Mouse (Mus musculus): ENCODE results near the gene Cks2.
"Not testable (repeated sequence)": the region's sequence is repeated elsewhere in the genome, so short reads cannot be mapped to it uniquely, and the experiment has no call there.

The Cks2 gene

DNA sequence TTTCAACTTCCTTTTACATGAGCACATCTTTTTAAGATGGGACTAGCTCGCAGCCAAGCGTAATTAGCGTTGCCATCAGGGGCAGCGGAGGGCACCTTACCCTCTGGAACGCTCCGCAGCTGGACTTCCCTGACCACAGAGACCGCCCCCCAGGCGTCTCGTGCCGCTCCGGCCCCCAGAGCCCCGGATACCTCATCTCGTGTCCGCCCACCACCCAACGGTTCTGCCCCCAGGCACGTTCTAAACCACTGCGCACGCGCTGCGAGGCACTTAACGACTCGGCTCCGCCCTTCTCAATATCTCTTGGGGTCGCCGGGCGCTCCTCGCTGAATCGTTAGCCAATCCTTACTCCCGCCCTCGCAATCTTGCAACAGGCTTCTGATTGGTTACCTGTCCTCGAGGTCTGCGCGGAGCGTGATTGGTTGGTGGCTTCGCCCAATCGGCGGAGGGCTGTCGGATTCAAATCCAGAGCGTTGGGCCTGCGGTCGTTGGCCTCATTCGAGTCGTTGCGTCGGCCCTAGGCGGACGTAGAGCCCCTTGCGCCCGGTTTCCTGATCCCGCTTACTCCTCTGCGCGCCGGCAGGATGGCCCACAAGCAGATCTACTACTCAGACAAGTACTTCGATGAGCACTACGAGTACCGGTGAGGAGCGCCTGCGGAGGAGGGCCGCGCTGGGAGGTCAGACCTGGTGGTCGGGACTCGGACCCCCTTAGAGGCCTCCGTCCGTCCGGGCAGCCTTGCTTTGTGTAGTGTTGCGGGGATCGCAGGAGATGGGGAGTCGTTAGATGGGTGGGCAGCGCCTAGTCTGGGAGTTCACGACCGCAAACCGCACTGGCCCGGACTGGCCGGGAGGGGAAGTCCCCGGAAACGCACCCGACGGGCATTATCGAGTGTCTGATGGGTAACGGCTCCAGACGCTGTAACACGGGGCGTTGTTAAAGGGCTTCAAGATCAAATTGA, at the start of gene Cks2:
TSS of gene Cks2 (plus strand) at position 404 of the 961 bp plus-strand sequence.
- DNase-seq, result peak; percentile 98

DNA sequence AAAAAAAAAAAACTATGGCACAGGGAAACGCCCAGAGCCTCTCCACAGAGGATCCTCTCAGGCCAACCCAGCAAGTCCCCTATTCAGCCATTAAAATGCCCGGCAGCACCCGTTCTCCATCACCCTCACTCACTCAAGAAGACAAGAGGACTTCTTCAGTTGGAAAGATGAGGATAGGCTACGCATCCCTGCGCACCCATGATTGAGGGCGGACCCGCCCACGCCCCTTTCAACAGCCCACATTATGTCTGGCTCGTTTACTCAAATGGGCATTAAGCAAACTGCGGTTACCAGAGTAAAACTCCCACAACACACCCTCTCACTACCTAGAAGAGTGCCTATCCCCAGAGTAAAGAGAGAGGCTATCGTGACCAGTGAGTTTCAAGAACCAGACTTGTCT, 49.6 kb upstream of the Cks2 start:
- DNase-seq, result no peak

- DNase-seq, result no peak
These were observed 47.0 kb upstream of the Cks2 start for GRCm38 (mm10) chr13:51598063-51598462.

GRCm38 (mm10) chr13:51600169-51600568, 44.9 kb upstream of the Cks2 start:
- no peak for DNase-seq

DNA sequence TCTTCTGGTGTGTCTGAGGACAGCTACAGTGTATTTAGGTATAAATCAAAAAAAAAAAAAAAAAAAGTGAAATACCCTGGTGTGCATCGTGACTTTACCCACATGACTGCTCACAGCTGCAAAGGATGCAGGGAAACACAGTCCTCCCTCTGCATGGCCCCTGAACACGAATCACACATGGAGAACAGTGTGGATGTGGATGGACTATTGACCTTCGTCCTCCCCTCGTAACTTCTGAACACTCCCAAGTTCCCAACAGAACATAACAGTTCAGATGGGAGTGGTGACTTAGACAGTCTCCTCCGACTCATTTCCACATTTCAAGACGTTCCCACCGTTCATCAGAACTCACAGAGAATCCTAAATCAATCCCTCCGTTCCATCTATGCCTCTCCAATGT, 42.3 kb upstream of the Cks2 start:
- no peak for DNase-seq

GRCm38 (mm10) chr13:51603221-51603893, 41.7 kb upstream of the Cks2 start:
- peak; percentile 25 for DNase-seq

DNA sequence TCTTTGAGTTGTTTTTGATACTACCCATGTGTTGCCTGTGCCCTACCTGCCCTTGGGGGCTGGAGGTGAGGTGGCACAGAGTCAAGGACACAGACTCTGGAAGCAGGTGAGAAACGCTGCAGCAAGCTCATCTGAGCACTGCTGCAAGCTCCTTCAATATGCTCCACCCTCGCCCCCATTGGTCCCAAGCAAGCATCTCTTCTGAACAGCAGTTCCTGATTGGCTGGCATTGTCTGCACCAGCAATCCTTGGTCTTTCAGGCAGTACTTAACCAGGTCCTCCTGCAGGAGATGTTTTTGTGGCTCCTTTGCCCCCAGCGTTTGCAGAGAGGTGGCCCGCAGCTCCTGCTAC, 41.2 kb upstream of the Cks2 start:
- no peak for DNase-seq

- DNase-seq, result no peak
These were observed 35.8 kb upstream of the Cks2 start for GRCm38 (mm10) chr13:51609231-51609630.

- no peak for DNase-seq
These were observed 34.0 kb upstream of the Cks2 start for GRCm38 (mm10) chr13:51611060-51611459.

DNA sequence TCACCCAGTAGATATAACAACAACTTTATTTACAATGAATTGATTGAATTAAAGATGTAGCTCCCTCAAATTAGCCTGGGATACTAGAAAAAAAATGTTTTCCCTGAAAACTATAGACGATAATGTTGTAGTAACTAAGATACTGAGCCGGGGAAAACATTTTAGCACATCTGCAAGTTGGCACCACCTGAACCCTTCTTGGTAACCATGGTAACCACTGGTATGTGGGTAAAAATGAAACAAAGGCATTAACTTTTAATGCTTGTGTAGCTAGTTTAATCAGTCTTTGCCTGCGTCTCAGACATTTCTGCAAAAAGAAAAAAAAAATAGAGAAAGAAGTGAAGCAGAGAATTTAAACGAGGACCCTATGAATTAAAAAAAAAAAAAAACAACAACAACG, 33.5 kb upstream of the Cks2 start:
- no peak for DNase-seq

GRCm38 (mm10) chr13:51615815-51616214, 29.2 kb upstream of the Cks2 start:
- DNase-seq, result no peak

GRCm38 (mm10) chr13:51616417-51617044, 28.5 kb upstream of the Cks2 start:
- peak; percentile 17 for DNase-seq

DNA sequence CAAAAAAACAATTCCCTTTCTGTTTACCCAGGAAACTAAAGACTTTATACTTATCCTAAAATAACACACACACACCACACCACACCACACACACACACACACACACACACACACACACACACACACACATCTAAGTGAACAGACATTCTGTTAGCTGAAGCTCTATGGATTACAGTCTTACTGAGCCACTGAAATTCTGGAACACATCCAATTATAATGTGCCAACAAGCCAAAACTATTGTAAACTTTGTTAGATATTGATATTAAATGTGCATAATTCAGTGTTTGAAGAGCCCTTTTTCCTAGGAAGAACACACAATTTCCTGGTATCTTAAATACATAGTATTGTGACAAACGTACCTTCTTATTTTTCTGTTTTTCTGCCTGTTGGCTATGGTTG, 27.7 kb upstream of the Cks2 start:
- DNase-seq, result no peak

- DNase-seq, result peak; percentile 76
These were observed 27.2 kb upstream of the Cks2 start for GRCm38 (mm10) chr13:51617861-51618260.

GRCm38 (mm10) chr13:51618602-51619001, 26.4 kb upstream of the Cks2 start:
- no peak for DNase-seq

- DNase-seq, result no peak
These were observed 22.4 kb upstream of the Cks2 start for GRCm38 (mm10) chr13:51622626-51623025.

- DNase-seq, result no peak
These were observed 21.4 kb upstream of the Cks2 start for GRCm38 (mm10) chr13:51623678-51624077.

DNA sequence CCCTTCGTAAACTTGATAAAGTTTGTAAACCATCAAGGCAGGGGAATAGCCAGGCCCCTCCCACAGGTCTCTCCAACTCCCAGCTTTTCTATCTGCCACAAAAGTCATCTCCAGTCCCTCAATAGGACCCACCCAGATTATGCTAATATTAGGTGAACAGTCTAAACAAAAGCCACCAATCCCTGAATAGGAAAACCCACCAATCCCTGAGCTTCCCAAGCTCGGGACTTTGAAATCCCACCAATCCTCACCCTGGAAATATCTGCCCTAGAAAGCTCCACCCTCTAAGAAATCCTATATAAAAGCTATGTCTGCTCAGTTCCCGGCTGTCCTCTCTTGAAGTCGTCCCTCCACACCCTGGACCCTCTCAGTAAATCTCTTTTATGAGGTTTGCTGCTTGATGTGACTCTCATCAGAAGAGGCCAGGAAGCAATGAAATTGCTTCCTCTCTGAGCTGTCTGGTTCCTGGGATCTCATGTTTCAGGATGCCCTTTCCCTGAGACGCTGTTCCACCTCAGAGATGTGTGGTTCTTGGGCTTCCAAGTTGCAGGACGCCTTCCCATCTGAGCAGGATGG, 16.7 kb upstream of the Cks2 start:
- no peak for DNase-seq

GRCm38 (mm10) chr13:51631354-51631992, 13.6 kb upstream of the Cks2 start:
- no peak for DNase-seq

DNA sequence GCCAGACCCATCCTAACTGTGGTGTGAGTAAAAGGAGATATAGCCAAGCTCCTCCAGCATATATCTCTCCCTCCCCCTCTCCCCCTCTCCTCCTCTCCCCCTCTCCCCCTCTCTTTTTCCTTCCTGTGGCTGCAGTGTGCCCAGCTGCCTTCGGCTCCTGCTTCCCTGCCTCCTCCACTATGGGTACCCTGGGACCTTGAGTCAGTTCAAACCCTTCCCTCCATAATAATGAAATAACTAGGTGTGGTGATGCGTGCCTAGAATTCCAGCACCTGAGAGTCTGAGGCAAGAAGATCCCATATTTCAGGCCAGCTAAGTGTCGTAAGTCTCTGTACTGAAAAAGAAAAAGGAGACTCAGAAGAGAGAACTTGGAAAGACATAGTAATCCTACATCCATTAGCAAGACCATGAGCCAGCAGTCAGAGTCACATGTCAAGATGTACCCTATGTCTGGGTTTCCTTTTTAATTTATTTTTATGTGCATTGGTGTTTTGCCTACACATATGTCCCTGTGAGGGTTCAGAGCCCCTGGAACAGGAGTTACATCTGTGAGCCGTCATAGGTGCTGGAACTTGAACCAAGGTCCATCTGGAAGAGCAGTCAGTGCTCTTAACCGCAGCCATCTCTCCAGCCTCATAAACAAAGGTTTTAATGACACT, 12.3 kb upstream of the Cks2 start:
- DNase-seq, result no peak

DNA sequence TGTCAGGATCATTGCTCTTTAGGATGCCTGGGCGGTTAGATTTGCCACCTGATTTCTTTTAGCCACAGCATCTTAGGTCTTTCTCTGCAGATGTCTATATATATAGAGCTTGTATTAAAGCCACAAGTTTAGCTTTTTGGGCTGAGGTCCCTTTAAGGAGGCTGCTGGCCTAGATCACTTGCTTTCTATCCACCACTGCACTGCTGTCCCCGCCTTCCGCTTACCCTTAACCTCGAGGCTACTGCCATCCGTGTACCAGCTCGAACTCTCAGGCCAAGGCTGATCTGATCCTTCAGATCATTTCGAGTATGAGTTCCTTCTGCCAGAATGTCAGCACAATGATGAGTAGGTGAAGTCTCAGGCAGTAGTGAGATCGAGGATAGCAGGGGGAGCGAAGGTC, 9.6 kb upstream of the Cks2 start:
- not testable (repeated sequence) for DNase-seq

GRCm38 (mm10) chr13:51638958-51639357, 6.1 kb upstream of the Cks2 start:
- no peak for DNase-seq

All from kidney, postnatal 10 days (tissue).